Mouse (Mus musculus) cortical plate, adult 2 months (tissue): ENCODE data around the gene Adgra3. TPM values are rescaled to one million over a fixed set of nuclear protein-coding genes. Genes with fewer than 3 reads are reported as not detected.
A peak's percentile ranks its signal among the peaks of the same experiment; 100 is the strongest.

Source experiments
- H3K27ac ChIP-seq: fragments of 200-500 bp; 2 replicates; pipeline ENCODE4 v1.5.1; 2012; ENCODE audit warnings: low read length, control low read depth, inconsistent platforms; ENCODE audit not compliant: insufficient read depth
- H3K4me1 ChIP-seq: fragments of 200-500 bp; 2 replicates; pipeline ENCODE4 v1.6.1; 2011; ENCODE audit warnings: low read length; ENCODE audit not compliant: control insufficient read depth, insufficient read depth
- H3K4me3 ChIP-seq: fragments of 200-500 bp; 2 replicates; pipeline ENCODE4 v1.5.1; 2011; ENCODE audit warnings: mild to moderate bottlenecking, low read length, control low read depth; ENCODE audit not compliant: insufficient read depth
- CTCF ChIP-seq: fragments of 200-500 bp; IDR thresholded peaks from 2 replicates; pipeline ENCODE4 v1.5.1; 2011; ENCODE audit warnings: mild to moderate bottlenecking, control low read depth, low read length; ENCODE audit not compliant: insufficient read depth; ENCODE audit errors: extremely low read depth
- POLR2A ChIP-seq: fragments of 200-500 bp; IDR thresholded peaks from 2 replicates; pipeline ENCODE4 v1.6.1; 2011; ENCODE audit warnings: mild to moderate bottlenecking, low read length, control low read depth; ENCODE audit not compliant: insufficient read depth; ENCODE audit errors: extremely low read depth
- polyA plus RNA-seq: library from polyadenylated mRNA; depleted of rRNA; stranded (reverse); fragments of >200 nt; gene quantifications from 2 replicates; pipeline ENCODE4 v1.2.3, GENCODE M21; 2012

Adgra3 gene
- polyA plus RNA-seq, 1 experiment, result 13.9 TPM

DNA sequence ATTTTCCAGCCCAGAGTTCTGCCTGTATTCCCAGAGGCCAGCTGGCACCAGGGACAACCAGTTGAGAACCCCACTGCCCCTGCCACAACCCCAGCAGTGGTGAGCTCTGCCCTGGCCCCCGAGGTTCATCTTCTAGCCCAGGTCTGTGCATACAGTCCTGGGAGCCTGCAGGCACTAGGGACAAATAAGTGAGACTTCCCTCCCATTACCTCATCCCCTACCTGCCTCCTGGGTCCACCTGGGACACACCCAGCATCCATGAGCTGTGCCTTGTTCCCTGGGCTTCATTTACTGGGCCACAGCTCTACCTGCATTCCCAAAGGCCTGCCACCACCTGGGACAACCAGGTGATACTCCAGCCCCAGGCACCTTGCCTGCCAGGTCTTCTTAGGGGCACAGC is 122.5 kb downstream of the Adgra3 start:
- H3K4me1 ChIP-seq, result no peaks in the 10 kb centered on the region
- no peak overlapping the region for H3K27ac ChIP-seq
- H3K4me3 ChIP-seq, result no peak overlapping the region
- TF ChIP-seq POLR2A (no peak), CTCF (no peak)

DNA sequence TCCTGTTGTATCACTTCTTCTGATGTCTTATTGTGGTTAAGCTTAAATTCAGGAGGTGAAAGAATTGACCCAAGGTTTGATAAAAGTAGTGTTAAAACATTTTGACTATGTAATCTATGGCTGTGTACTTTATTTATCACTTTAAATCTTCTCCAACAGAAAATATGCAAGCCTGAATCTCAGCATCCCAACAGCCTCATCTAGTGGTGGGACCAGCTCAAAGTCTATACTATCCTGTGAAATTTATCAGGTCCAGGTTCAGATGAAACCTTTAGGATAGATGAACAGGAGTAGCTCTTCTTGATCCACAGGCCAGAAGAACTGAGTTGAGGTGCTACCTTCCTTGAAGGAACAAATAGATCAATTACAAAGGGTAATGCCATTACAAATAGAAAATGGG is 134.1 kb downstream of the Adgra3 start:
- no peak overlapping the region for H3K4me3 ChIP-seq
- no peaks in the 10 kb centered on the region for H3K4me1 ChIP-seq
- no peak overlapping the region for H3K27ac ChIP-seq
- TF ChIP-seq POLR2A (no peak), CTCF (peak; percentile 12; the same call in 1 of the 2 replicates)

DNA sequence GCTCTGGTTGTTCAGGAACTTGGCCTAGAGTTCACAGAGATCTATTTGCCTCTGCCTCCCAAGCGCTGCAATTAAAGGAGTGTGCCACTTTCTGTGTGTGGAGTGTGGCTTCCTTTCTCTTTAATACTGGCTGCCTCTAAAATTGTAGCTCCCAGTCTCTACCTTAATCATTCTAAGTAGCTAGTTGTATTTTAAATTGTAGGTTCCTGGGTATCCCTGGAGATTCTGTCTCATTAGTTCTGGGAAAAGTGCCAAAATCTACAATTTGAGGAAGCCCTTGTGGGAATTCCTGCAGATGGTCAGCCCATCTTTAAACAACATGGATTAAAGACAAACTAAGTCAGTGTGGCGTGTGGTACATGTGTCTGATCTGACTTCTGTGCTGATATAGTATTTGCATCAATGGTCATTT is 143.1 kb downstream of the Adgra3 start:
- H3K4me1 ChIP-seq, result no peaks in the 10 kb centered on the region
- TF ChIP-seq CTCF (no peak), POLR2A (no peak)
- no peak overlapping the region for H3K4me3 ChIP-seq
- no peak overlapping the region for H3K27ac ChIP-seq
